Mouse (Mus musculus): ENCODE measurements around the gene Cib1.

Gene Cib1

GRCm38 (mm10) chr7:80201888-80202540 lies 30.6 kb downstream of the Cib1 start:
- peak in 1 of 2 experiments; percentile 32 for DNase-seq (ENCODE audit: low spot score in 2 of 2)

- DNase-seq (ENCODE audit: low spot score in 2 of 2), result peak; percentile 68 to 75
Measured at GRCm38 (mm10) chr7:80200963-80201539, 31.6 kb downstream of the Cib1 start.

DNA sequence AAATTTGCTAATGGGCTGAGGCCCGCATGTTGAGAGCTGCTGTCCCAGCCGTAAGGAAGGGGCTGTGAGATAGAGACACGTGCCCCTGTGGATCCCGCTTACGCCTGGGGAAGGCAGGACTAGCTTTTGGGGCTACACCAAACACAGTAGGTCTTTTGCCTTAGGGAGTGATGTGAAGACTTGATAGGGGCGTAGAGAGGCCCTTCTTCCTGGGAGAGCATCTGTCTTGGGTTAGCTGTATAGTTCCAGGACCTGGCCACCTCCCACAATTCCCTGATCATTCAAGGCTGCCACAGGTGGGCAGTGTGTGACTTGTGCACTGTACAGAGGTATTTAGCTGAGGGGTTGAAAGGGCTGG lies 32.0 kb downstream of the Cib1 start:
- no peak for DNase-seq (ENCODE audit: low spot score in 2 of 2)

DNA sequence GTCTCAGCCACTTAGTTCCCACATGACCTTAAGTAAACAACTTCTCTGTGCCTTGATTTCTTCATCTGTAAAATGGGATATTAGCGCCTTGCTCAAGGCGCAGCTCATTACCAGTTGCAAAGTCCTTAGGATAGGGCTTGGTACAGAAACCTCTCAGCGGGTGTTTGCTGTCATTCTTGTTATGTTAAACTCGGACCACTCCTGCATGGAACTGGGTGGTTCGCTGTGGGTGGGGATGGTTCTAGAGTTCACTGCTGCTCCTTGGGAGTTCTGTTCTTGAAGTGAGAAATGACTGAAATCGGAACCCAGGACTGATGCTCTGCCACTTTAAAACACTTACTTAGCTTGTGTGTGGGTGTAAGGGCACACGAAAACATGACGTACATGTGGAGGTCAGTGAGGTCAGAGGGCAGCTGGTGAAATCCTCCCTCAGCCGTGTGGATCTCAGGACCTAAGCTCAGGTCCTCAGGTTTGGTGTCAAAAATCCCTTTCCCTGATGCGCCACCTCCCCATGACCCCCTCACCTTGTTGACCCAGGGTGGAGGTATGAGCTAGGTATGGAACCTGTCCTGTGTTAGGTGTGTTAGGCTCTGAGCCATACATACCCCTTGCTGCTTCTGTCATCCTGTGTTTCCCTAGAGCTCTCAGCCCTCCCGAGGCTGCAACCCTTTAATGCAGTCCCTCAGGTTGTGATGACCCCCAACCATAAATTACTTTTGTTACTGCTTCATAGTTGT lies 32.6 kb downstream of the Cib1 start:
- DNase-seq (ENCODE audit: low spot score in 2 of 2), result no peak

- peak in 1 of 2 experiments; percentile 19 for DNase-seq (ENCODE audit: low spot score in 2 of 2)
Measured at GRCm38 (mm10) chr7:80199286-80199685, 33.3 kb downstream of the Cib1 start.

GRCm38 (mm10) chr7:80198863-80199262 lies 33.8 kb downstream of the Cib1 start:
- peak in 1 of 2 experiments; percentile 26 for DNase-seq (ENCODE audit: low spot score in 2 of 2)

- peak; percentile 84 to 86 for DNase-seq (ENCODE audit: low spot score in 2 of 2)
Measured at GRCm38 (mm10) chr7:80197941-80198778, 34.5 kb downstream of the Cib1 start.

DNA sequence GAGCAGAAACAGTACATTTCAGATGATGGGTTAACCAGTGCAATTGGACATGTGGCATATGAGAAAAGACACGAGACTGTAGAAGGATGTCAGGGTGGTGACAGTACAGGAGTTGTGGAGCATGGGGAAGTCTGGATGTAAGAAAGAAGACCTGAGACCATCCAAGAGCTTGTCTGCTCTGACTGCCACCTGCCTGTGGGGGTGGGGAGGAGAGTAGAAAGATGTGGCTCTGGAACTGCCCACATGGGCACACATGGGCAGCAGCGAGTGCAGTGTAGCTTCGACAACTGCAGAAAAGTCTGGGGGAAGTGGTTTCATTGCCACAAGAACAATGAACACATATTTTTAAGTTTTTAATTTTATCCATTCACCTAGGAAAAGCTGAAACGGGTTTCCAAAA lies 35.2 kb downstream of the Cib1 start:
- DNase-seq (ENCODE audit: low spot score in 2 of 2), result peak; percentile 81 to 83

DNA sequence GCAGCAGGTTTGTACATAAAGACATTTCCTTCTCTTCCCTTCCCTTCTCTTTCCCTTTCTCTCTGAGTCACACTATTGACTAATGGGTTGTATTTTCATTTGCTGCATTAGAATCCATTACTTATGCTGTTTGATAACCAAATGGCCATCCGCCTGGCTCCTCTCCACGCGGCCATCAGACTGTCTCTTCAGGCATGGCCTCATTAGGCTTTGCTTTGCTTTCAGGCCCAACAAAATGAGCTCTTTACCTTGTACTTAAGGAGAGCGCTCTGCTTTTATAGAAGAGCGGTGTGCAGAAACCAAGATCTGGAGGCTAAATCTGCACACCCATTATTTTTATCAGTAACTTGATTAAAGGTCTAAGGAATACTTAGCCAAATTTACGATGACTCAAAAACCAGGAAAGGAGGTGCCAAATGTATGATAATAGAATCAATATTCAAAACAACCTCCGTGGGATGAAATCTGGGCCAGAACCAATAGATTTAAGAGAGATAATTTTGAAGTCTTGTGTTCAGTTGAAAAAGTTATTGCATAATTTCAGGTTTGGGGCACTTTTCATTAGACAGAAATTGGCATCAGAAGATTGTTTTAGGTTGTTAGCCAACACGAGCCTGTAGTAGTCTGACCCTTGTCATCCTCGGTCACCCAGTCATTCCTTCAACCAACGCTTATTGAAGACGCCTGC lies 36.9 kb downstream of the Cib1 start:
- DNase-seq (ENCODE audit: low spot score in 2 of 2), result no peak

- DNase-seq (ENCODE audit: low spot score in 2 of 2), result peak in 1 of 2 experiments; percentile 30
Measured at GRCm38 (mm10) chr7:80195146-80195545, 37.5 kb downstream of the Cib1 start.

GRCm38 (mm10) chr7:80193941-80194739 lies 38.5 kb downstream of the Cib1 start:
- peak; percentile 48 for DNase-seq (ENCODE audit: low spot score in 2 of 2)

DNA sequence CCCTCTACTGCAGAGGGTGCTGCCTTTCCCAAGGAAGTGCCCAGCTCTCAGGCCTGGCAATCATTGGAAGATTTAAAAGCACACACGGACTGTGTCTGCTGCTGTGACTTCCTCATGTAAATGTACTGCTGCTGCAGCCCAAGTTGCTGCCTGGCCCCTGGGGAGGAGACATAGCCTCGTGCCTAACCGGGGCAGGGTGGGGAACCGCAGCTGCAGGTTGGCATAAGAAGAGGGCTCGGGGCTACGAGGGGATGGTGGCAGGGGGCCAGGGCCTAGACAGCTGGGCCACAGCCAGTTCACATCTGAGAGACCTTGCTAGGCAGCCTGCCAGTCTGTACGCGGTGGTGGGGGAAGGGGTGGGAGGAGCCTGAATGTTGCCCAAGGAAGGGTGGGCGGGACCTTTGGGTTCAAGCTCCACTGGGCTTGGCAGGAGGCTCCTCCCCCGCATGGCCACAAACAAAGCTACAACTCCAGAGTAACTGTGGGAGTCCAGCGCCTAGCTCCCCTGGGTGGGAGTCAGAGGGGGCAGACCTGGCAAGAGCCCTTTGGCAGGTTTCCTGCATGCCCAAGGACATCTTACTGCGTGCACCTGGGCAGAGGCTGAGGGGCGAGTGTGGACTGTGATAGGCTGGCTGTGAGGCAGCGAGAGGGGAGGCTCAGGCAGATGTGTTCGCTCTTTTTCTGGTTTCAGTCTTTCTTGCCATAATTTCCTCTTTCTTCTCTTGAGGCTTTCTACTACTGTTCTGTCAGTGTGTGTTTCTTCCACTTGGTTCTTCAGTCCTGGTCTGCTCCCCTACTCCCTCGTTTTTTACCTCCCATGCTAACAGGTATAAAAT lies 40.2 kb downstream of the Cib1 start:
- DNase-seq (ENCODE audit: low spot score in 2 of 2), result peak; percentile 91 to 94

DNA sequence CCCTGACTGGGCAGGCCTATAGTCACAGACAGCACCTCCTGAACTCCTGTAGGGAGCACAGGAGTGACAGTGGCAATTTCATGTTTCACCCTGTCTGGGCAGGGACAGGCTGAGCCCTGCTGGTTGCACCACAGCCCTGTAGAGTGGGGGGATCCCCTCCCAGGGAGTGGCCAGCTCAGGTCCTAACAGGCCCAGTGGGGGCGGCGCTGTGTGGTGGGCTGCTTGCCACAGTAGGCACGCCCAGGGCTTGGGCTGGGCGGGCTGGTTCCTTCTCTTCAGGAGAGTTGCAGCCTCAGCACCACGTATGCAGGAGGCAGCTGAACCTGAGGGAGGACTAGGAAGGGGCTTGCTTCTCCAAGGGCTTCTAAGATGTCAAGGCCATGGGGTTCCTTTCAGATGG lies 41.2 kb downstream of the Cib1 start:
- peak; percentile 88 to 90 for DNase-seq (ENCODE audit: low spot score in 2 of 2)

DNA sequence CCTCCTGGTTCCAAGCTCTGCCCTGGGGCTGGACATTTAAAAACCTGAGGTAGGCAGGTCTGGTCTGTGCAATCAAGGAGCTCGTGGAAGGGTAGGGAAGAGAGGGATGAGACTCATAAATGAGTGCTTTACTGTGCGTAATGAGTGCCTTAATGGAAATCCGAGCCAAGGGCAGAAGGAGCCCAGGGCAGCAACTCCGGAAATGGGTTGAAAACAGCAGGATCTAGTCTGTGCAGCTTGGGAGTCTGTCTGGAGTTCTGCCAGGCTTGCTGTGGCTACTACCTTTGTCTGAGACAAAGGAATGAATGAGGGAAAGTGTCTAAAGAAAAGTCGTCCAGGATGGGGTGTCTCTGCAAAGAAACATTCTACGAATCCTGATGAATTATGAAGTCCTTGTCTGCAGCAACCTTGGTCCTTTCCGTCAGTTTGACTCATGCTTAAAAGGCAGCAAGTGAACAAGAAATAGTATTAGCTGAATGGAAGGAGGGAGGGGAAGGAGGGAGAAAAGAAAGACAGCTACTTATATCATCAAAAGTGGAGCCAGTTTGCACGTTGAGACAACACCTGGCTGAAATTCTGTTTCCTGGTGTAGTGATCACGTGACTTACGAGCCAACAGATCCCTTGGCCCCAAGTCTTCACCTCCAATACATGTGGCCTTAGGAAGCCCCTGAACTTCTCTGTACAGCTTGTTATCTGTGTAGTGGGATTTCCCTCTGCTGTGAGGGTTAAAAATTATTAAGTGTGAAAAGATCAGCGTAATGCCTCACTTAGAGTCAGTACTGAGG lies 43.3 kb downstream of the Cib1 start:
- no peak for DNase-seq (ENCODE audit: low spot score in 2 of 2)

DNA sequence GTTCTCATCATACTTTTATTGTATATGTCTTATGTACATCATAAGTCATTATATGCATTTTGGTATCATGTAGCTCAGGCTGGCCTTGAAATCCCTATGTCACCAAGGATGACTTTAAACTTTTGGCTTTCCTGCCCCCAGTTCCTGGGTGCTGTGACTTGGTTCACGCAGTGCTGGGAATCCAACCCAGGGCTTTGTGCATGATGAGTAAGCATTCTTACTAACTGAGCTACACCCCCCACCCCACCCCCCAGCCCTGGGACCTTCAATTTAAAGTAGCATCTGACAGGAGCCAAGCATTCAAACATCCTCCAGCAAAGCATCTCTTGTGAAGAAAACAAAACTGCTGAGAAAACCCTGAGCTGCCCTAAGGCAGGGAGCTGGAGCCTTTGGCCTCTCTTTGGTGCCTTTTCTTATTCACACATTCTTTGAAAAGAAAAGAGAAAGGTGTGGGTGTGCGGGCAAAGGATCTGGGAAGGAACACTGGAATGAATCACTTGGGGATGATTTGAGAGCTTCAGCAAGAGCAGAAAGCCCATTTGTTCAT lies 44.0 kb downstream of the Cib1 start:
- no peak for DNase-seq (ENCODE audit: low spot score in 2 of 2)

DNA sequence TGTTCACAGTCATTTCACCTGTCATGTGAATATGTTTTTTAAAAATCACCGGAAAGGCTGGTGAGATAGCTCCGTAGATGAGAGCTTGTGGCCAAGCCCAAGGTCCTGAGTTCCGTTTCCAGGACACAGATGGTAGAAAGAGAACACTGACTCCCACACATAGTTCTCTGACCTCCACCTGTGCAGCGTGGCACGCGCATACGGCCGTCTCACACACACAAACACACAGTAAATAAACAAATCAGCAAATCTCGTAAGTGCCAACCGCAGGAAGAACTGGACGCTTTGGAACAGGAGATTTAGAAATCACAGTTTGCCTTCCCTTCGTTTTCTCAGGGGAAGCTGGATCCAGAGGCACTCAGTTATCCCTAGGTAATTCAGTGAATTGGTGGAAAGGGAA lies 45.1 kb downstream of the Cib1 start:
- no peak for DNase-seq (ENCODE audit: low spot score in 2 of 2)

DNA sequence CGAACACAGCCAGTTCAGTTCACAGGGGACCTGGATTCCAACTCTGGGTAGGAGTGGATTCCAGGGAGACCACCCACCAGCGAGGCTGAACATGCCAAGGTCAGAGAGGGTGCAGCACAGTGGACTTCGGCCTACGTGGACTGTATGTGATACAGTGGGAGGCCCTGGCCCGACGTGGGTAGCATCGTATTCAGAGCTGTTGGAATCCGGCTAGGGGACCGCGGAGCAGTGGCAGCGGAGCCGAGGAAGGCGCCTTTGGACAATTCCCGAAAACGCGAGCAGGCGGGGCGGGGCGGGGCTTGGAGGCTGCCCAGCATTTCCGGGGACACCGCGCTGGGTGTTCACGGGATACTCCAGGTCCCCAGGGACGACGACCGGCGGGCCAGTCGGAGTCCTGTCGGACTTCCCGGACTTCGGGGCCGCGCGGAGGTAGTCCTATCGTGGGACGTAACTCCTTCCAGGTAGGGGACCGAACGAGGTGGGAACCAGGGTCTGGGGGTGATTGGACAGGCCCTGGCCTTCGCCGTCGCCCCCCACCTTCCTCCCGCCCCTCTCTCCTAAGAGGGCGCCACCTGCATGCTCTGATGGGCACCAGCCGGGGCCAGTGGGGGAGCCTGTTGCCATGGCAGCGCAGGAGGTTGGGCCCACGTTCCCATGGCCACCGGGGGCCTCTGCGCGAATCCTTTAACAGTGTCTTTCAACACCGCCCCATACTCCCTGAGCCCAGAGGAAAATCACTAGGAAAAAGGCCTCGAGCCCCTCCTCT lies 45.9 kb downstream of the Cib1 start, which contains the start of gene Sema4b:
Gene Sema4b, plus strand, starts transcription at position 311 of the 766 bp plus-strand sequence.
- peak; percentile 80 to 82 for DNase-seq (ENCODE audit: low spot score in 2 of 2)

DNA sequence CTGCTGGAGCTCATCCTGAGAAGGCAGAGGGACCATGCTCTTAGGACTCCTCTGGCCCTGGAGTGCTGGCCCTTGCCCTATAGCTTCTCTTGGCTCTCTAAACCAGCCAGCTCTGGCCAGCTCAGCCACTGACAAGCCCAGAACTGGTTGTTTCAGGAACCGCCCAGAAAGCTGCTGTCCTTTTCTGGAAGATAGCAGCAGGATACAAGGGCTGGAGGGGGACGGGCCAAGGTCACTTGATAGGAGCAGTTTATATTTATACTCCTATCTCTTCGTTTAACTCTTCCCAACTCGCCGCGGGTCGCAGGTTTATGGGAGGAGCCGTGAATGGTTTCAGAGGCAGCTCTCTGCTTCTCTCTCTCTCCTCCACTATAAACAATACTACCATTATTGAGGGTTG lies 46.6 kb downstream of the Cib1 start:
- DNase-seq (ENCODE audit: low spot score in 2 of 2), result peak; percentile 62 to 73

Data from spleen, postnatal 36 days (tissue).